Mouse (Mus musculus): ENCODE measurements around the gene Cdh1. TPM values are rescaled to one million over a fixed set of nuclear protein-coding genes. Genes with fewer than 3 reads are reported as not detected.
A peak's percentile ranks its signal among the peaks of the same experiment; 100 is the strongest.

Cdh1 gene
- total RNA-seq, 2 experiments from 2014 or later = not detected

GRCm38 (mm10) chr8:106618324-106618723 lies 15.2 kb downstream of the Cdh1 start:
- no peak for DNase-seq
- intact Hi-C loops (cut with DNase I) = no loop called here

DNA sequence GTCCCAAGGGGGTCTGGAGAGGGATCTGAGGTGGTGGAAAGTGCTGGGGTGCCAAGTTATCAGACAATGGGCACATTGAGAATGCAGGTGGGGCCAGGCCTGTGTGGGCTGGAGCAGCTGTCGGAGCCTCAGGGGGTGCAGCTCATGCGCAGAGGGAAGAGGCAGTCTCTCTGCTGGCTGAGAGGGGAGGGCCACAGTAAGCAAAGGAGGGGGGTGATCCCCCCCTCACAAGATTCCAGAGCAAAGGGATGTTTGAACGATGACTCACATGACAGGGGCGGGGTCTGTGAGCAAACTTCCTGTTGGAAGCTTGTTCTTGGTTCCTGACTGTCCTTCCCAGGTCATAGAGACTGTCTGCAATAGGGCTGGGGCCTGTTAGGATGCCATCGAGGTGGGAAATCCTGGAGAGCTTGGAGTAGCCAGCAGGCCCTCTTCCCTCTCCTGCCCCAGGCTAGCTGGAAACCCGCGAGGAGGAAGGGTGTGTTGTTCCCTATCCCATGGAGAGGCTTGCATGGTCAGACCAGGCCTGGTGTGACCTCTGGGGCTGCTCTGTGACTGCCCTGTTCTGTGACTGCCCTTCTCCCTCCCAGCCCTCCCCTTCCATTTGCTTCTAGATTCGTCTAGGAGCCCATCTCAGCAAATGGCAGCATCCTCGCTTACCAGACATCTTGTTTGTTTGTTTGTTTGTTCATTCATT lies 16.5 kb downstream of the Cdh1 start:
- intact Hi-C loops (cut with DNase I) = no loop called here
- peak; percentile 12 to 22 for DNase-seq

DNA sequence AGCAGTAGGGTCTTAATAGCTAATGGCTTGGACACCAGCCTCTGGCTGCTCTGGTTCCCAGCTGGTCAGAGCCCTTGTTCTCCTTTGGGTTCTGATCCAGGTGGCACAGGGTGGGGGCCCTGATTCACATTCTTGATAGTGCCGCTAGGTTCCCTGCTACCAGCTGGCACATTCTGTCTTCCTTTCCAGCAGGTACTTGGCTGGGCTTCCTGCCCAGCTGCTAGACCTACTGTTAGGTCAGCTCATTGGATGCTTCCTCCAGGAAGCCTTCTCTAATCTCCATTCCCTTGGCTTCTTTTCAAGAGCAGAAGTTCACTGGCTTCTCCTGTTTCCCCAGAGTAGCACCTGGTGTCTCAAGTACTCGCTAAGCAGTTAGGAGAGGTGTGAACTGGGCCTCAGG lies 17.3 kb downstream of the Cdh1 start:
- no peak for DNase-seq
- intact Hi-C loops (cut with DNase I) = no loop called here

DNA sequence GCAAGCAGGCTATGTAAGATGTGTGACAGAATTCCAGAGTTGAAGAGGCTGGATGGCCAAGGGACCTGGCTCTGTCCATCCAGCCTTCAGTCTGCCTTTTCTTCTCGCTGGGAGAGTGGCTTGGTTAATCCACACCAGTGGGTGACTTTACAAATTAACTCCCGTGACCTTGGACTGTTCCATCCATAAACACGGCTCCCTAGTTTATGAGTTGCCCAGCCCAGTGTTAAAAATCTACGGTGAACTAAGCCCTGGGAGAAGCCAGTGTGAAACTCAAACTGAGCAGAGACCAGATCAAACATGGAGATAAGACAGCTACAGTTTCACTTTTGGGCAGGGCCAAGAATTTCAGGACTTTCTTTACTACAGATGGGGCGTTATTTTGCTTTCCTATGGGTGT lies 19.9 kb downstream of the Cdh1 start:
- DNase-seq = no peak
- intact Hi-C loops (cut with DNase I) = no loop called here

DNA sequence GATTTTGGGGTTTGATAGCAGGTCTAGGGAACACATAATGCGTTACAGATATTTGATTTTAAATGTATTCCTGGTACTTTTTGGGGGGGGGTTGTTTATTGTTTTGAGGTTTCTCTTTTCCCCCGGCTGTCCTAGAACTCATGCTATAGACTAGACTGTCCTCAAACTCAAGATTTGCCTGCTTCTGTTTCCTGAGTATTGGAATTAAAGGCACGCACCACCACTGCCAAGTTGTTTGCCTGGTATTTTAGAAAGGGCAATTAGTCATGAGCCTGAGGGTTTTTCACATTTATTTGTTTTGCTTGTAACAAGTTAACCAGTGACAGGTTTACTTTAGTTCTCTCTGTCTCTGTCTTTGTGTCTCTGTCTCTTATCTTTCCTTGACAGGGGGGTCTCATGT lies 20.3 kb downstream of the Cdh1 start:
- intact Hi-C loops (cut with DNase I) = no loop called here
- no peak for DNase-seq

- DNase-seq = no peak
- intact Hi-C loops (cut with DNase I) = no loop called here
Measured at GRCm38 (mm10) chr8:106623954-106624353, 20.8 kb downstream of the Cdh1 start.

GRCm38 (mm10) chr8:106624743-106625142 lies 21.6 kb downstream of the Cdh1 start:
- DNase-seq = no peak
- intact Hi-C loops (cut with DNase I) = no loop called here

DNA sequence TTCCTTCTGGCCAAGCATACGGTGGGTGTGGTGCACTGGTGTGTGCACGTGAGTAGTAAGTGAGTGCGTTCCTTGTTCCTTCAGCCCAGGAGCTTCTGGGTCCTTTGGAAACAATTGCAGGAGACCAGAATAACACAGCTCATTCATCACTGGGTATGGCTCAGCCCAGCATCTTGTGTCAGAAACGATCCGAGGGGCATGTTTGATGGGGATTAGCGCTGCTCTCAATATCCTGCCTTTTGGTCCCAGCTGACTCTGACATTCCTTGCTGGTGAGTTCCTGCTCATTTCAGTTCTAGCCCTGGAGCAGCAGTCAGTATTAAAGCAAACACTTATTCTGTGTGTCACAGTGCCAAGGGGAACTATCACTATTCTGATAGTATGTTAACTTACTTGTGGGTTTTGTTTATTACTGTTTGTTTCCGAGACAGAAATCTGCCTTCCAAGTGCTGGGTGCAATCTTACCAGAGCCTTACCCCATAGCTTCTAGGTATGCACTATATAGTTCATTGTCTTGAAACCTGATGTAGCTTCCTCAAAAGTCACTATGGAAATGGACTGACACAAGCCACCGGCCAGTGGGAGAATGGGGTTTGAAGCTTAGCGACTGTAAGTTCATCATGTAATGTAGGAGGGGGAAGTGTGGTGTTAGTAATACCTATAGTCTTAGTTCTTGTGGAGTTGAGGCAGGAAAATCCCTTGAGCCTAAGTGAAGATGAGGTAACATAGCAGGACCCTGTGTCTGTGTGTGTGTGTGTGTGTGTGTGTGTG lies 23.1 kb downstream of the Cdh1 start:
- DNase-seq = no peak
- intact Hi-C loops (cut with DNase I) = no loop called here

DNA sequence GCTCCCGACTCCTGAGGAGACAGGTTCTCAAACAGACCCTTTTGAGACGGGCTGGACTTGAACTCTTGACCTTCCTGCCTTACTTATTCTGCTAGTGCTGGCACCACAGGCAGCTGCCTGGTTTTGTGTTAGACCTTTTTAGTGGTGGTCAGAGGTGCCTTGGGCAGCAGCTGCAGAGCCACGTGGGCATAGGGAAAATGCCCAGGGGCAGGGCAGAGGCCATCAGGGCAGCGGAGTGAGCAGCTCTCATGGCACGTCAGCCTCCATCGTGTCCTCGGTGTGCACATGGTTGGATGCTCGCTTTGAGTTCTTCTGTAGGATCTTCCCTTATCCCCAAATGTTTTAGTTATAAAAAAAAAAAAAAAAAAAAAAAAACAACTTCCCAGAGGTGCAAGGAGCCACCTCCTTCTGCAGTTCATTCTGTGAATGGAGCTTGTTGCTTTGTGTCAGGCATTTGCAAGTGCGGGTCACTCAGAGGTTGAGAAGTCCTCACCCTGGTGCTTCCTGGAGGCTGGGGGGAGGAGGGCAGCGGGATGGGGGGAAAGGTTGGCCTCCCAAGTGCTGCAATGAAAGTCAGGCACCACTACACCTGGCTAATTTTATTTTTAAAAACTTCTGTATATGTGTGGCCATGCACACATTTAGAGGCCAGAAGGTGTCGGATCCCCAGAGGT lies 25.3 kb downstream of the Cdh1 start:
- intact Hi-C loops (cut with DNase I) = no loop called here
- no peak for DNase-seq

GRCm38 (mm10) chr8:106629456-106629855 lies 26.3 kb downstream of the Cdh1 start:
- DNase-seq = no peak
- intact Hi-C loops (cut with DNase I) = no loop called here

- intact Hi-C loops (cut with DNase I) = no loop called here
Measured at GRCm38 (mm10) chr8:106631904-106632303, 28.8 kb downstream of the Cdh1 start.

DNA sequence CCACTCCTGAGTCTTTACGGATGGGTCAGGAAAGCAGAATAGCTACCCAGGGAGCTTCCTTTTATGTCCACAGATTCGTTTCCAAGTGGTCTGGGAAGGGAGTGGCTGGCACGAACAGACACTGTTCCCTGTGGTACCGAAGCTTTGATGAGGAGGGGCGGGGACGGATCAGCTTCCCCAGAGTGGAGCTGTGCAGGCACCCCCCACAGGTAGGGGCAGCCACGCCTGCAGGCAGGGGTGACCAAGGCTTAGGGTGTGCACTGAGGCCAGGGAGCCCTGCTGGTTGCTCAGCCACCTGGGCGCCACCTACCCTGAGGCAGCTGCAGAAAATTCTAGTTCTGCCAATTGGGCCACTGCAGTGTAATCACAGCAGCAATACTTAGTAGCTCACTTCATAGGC lies 29.5 kb downstream of the Cdh1 start:
- no peak for DNase-seq
- intact Hi-C loops (cut with DNase I) = no loop called here

More at GRCm38 (mm10) chr8:106631904-106632303, 28.8 kb downstream of the Cdh1 start:
- no peak for DNase-seq

DNA sequence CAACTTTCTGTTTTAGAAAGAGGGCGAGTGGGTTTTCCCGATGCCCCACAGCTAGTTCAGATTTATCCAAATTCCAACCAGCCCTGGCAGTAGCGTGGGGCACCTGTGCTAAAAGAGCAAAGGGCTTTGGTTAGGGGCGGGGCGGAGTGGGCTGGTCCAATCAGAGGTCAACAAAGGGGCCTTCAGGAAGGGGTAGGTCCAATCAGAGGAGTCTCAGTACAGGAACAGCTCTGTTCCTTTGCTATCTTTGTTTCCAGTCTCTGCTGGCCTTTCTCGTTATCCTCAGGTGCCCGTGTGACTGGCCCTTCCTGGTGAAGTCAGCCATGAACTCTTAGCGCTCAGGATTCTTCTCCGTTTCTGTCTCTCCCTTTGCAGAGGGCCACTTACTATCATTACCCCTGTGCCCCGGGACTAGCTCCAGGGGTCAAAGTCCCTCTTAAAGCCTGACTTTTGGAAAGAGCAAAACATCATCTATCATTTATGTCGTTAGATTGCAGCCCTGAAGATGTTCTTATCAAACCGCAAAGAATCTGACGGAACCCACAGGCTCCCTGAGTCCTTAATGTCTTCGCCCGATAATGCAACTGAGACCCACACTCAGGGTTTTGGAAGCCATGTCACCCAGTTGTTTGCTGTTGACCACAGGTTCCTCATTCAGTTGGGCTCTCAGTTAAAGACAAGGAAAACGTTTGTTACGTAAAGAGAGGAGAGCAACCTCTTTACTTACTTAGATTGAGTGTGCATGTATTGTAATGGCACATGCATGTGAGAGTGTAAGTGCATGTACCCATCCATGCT lies 30.4 kb downstream of the Cdh1 start:
- intact Hi-C loops (cut with DNase I) = no loop called here
- DNase-seq = no peak

GRCm38 (mm10) chr8:106635284-106635683 lies 32.1 kb downstream of the Cdh1 start:
- intact Hi-C loops (cut with DNase I) = no loop called here

GRCm38 (mm10) chr8:106637446-106637845 lies 34.3 kb downstream of the Cdh1 start:
- intact Hi-C loops (cut with DNase I) = no loop called here
- no peak for DNase-seq

More at GRCm38 (mm10) chr8:106635284-106635683, 32.1 kb downstream of the Cdh1 start:
- DNase-seq = no peak

DNA sequence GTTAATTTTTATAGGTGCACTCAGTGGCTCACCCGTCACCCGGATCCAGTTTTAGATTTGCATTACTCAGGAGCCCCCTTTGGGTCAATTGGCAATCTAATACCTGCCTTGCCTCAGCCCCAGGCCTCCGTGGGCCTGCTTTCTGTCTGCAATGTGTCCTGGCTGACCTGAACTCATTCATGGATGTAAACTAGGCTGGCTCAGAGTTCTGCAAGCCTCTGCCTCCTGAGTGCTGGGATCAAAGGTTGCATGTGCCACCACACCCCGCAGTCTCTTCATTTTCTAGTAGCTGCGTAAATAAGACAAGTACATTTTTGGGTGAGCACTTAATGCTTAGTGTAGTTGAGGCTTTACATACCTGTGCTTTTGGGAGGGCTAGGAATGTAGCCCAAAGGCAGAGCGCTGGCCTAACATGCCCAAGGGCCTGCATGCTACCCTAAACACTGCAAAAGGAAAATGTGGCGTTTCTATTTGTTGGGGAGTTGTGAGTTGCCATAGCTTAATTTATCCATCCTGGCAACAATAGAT lies 35.7 kb downstream of the Cdh1 start:
- no peak for DNase-seq
- intact Hi-C loops (cut with DNase I) = no loop called here

DNA sequence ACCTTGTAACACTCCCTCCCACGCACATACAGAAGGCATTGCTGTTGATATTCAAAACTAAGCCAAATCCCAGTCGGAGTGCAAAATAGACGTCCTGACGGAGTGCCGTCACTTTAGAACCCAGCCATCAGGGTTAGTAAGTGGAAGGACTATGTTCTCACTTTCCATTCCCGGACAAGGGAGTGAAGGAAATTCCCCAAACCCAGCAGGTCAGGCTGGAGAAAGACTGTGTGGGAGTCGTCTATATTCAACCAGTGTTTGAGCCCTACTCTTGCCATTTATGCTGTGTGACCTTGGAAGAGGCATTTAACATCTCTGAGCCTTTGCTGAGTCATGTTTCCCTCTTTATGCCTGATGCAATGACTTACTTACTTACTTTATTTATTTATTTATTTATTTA lies 37.1 kb downstream of the Cdh1 start:
- intact Hi-C loops (cut with DNase I) = no loop called here
- DNase-seq = no peak

- DNase-seq = no peak
- intact Hi-C loops (cut with DNase I) = no loop called here
Measured at GRCm38 (mm10) chr8:106640921-106641320, 37.8 kb downstream of the Cdh1 start.

- intact Hi-C loops (cut with DNase I) = no loop called here
- no peak for DNase-seq
Measured at GRCm38 (mm10) chr8:106642172-106642571, 39.0 kb downstream of the Cdh1 start.

- DNase-seq = no peak
- intact Hi-C loops (cut with DNase I) = no loop called here
Measured at GRCm38 (mm10) chr8:106643100-106643499, 39.9 kb downstream of the Cdh1 start.
